In genomic region chr16:18073259-18073962, GRCm38 (mm10) we compare ENCODE assay signal across 12 mouse cellular contexts. TPM values are rescaled to one million over a fixed set of nuclear protein-coding genes. Genes with fewer than 3 reads are reported as not detected.
A peak's percentile ranks its signal among the peaks of the same experiment; 100 is the strongest.
DNase-seq lines count a peak whose midpoint lies in the region; ATAC-seq lines count a peak whose summit lies in the region.
"Had no signal": no experiment of that assay in that cellular context is flagged by ENCODE, and none has a peak within 500 bp of the region (broad histone marks: within the 10 kb centered on the region; RNA-seq: fewer than 3 reads in every experiment).

No protein-coding gene starts in this region.

- no peak for DNase-seq in forebrain, embryonic 10.5 days (ENCODE audit: extremely low spot score, low spot score)
- peak; percentile 21 to 22 for DNase-seq in spleen, postnatal 36 days (ENCODE audit: low spot score in 2 of 2)
- DNase-seq in spleen, postnatal 14 days (ENCODE audit: low spot score in 2 of 2): no peak
- peak; percentile 79 to 89 for DNase-seq in thymus, postnatal 36 days
- no peak for DNase-seq in left cerebral cortex, postnatal 14 days (ENCODE audit: low spot score in 2 of 2)
- no peak for DNase-seq in adrenal gland, adult 18-20 months (ENCODE audit: low spot score in 2 of 2)

- H3K27ac ChIP-seq in forebrain, embryonic 13.5 days: no peak overlapping the region
- H3K27ac ChIP-seq in forebrain, embryonic 10.5 days: no peak overlapping the region
- H3K27ac ChIP-seq: embryonic facial prominence, embryonic 12.5 days; kidney, postnatal 0 days; limb, embryonic 10.5 days had no signal

- no peaks in the 10 kb centered on the region for H3K27me3 ChIP-seq in forebrain, embryonic 13.5 days
- no peaks in the 10 kb centered on the region for H3K27me3 ChIP-seq in forebrain, embryonic 10.5 days (ENCODE audit: poor library complexity, severe bottlenecking)
- H3K27me3 ChIP-seq: embryonic facial prominence, embryonic 12.5 days; heart, embryonic 15.5 days had no signal

- peaks cover 50% of the 10 kb centered on the region for H3K36me3 ChIP-seq in forebrain, embryonic 13.5 days (ENCODE audit: poor library complexity, severe bottlenecking)
- H3K36me3 ChIP-seq in forebrain, embryonic 10.5 days (replicated peaks): peaks cover 77% of the 10 kb centered on the region

- no peaks in the 10 kb centered on the region for H3K9me3 ChIP-seq in forebrain, embryonic 13.5 days (replicated peaks)
- no peaks in the 10 kb centered on the region for H3K9me3 ChIP-seq in forebrain, embryonic 10.5 days
- H3K9me3 ChIP-seq: embryonic facial prominence, embryonic 12.5 days; heart, embryonic 15.5 days; limb, embryonic 10.5 days had no signal

- intact Hi-C loops in left cerebral cortex, postnatal 14 days (cut with DNase I): no loop called here

- 86% methylated on average over 9 of the region's 9 CpGs for WGBS in forebrain, embryonic 13.5 days
- WGBS in forebrain, embryonic 10.5 days: 85% methylated on average over 9 of the region's 9 CpGs

- 0 out of 2 replicates have a peak, but pooled peaks have one; percentile 7 for ATAC-seq in forebrain, embryonic 13.5 days
- ATAC-seq in megakaryocyte progenitor cell, adult 5-6 weeks (replicated peaks; ENCODE audit: poor library complexity): peak; percentile 75

- no peak overlapping the region for H3K9ac ChIP-seq in forebrain, embryonic 13.5 days
- H3K9ac ChIP-seq: embryonic facial prominence, embryonic 12.5 days; heart, embryonic 15.5 days had no signal

- H3K4me3 ChIP-seq in forebrain, embryonic 13.5 days: no peak overlapping the region
- no peak overlapping the region for H3K4me3 ChIP-seq in forebrain, embryonic 10.5 days
- H3K4me3 ChIP-seq: embryonic facial prominence, embryonic 12.5 days; heart, embryonic 15.5 days; limb, embryonic 10.5 days had no signal

- H3K4me1 ChIP-seq in forebrain, embryonic 13.5 days: peaks cover 11% of the 10 kb centered on the region
- H3K4me1 ChIP-seq in forebrain, embryonic 10.5 days: peaks cover 5% of the 10 kb centered on the region; the same call in 1 of the 2 replicates
- H3K4me1 ChIP-seq: embryonic facial prominence, embryonic 12.5 days; limb, embryonic 10.5 days had no signal

- H3K4me2 ChIP-seq in forebrain, embryonic 13.5 days: no peak overlapping the region
- H3K4me2 ChIP-seq: embryonic facial prominence, embryonic 12.5 days; heart, embryonic 15.5 days had no signal

RNA-seq across cellular contexts. Expression of gene Prodh, which starts 16.6 kb away (rescaled TPM):
- 3.7 and 6.3 TPM in 2 replicates for polyA plus RNA-seq in forebrain, embryonic 13.5 days (2015; fragmentation: Nextera tagmentation; extraction: Ambion mirVana)
- 17.0 and 19.6 TPM in 2 replicates for polyA plus RNA-seq in forebrain, embryonic 10.5 days (2016; fragmentation: Nextera tagmentation; extraction: Ambion mirVana)
- total RNA-seq in megakaryocyte progenitor cell, adult 5-6 weeks (2015): 10.9 and 16.8 TPM in 2 replicates
- 60.3 and 64.2 TPM in 2 replicates for total RNA-seq in megakaryocyte progenitor cell, adult 5-6 weeks (2017)
- total RNA-seq in left cerebral cortex, postnatal 14 days (2021): 10 to 100 TPM; 27.1 to 33.7 TPM
- total RNA-seq in adrenal gland, adult 18-20 months (2021): 10 to 100 TPM; 18.5 to 53.8 TPM

RNA-seq across cellular contexts. Expression of gene Dgcr6, which starts 20.8 kb away (rescaled TPM):
- 164 and 168 TPM in 2 replicates for polyA plus RNA-seq in forebrain, embryonic 13.5 days (2015; fragmentation: Nextera tagmentation; extraction: Ambion mirVana)
- polyA plus RNA-seq in forebrain, embryonic 10.5 days (2016; fragmentation: Nextera tagmentation; extraction: Ambion mirVana): 159 and 175 TPM in 2 replicates
- 30.8 and 33.9 TPM in 2 replicates for total RNA-seq in megakaryocyte progenitor cell, adult 5-6 weeks (2015)
- 18.2 and 23.7 TPM in 2 replicates for total RNA-seq in megakaryocyte progenitor cell, adult 5-6 weeks (2017)
- 100 to 1,000 TPM; 103 to 111 TPM for total RNA-seq in left cerebral cortex, postnatal 14 days (2021)
- total RNA-seq in adrenal gland, adult 18-20 months (2021): 10 to 100 TPM; 79.7 to 83.3 TPM

RNA-seq across cellular contexts. Expression of gene Rtn4r, which starts 54.0 kb away (rescaled TPM):
- polyA plus RNA-seq in forebrain, embryonic 13.5 days (2015; fragmentation: Nextera tagmentation; extraction: Ambion mirVana): 7.3 and 7.8 TPM in 2 replicates
- 0.87 and 1.2 TPM in 2 replicates for polyA plus RNA-seq in forebrain, embryonic 10.5 days (2016; fragmentation: Nextera tagmentation; extraction: Ambion mirVana)
- total RNA-seq in megakaryocyte progenitor cell, adult 5-6 weeks (2015): 6.0 and 8.3 TPM in 2 replicates
- total RNA-seq in megakaryocyte progenitor cell, adult 5-6 weeks (2017): 2.2 and 2.3 TPM in 2 replicates
- 100 to 1,000 TPM; 105 to 118 TPM for total RNA-seq in left cerebral cortex, postnatal 14 days (2021)
- total RNA-seq in adrenal gland, adult 18-20 months (2021): under 1 TPM; 0.20 to 0.26 TPM

Comparison
In these comparisons a context has a peak if more than half of its experiments do, and no peak if none do; other contexts are left out.
1. DNase-seq: peak in spleen, postnatal 36 days (2 of 2) and thymus, postnatal 36 days (2 of 2); none in forebrain, embryonic 10.5 days (single experiment), spleen, postnatal 14 days (0 of 2), left cerebral cortex, postnatal 14 days (0 of 2) and adrenal gland, adult 18-20 months (0 of 2).
2. RNA of gene Rtn4r, which starts 54.0 kb away (total RNA-seq): 105 to 118 TPM in left cerebral cortex, postnatal 14 days; 2.2 to 8.3 TPM in megakaryocyte progenitor cell, adult 5-6 weeks and 0.20 to 0.26 TPM in adrenal gland, adult 18-20 months; every median in the first group is over 10 times any median in the second.